ENCODE assay signal across 24 mouse cellular contexts in genomic region chr5:20860565-20860964, GRCm38 (mm10).
"Had no signal": no experiment of that assay in that cellular context is flagged by ENCODE, and none has a peak within 500 bp of the region (broad histone marks: within the 10 kb centered on the region; RNA-seq: fewer than 3 reads in every experiment).

No protein-coding gene starts in this region.

- H3K27ac ChIP-seq: heart, adult 2 months; heart, embryonic 13.5 days; heart, embryonic 15.5 days; hindbrain, embryonic 13.5 days; hindbrain, embryonic 15.5 days; hindbrain, postnatal 0 days; kidney, postnatal 0 days; limb, embryonic 13.5 days; limb, embryonic 15.5 days; liver, embryonic 12.5 days; liver, embryonic 14.5 days had no signal

- H3K4me1 ChIP-seq: heart, embryonic 15.5 days; limb, embryonic 13.5 days; limb, embryonic 15.5 days had no signal

- H3K9ac ChIP-seq: heart, embryonic 13.5 days; heart, embryonic 15.5 days; hindbrain, embryonic 13.5 days; hindbrain, embryonic 15.5 days; limb, embryonic 13.5 days; limb, embryonic 15.5 days; liver, embryonic 12.5 days; liver, embryonic 14.5 days had no signal

- DNase-seq: gastrocnemius, postnatal 10 days; gastrocnemius, postnatal 25 days; heart, adult 11 months; heart, adult 2 months; heart, postnatal 14 days; heart, postnatal 36 days; kidney, adult 18-20 months; kidney, adult 8-10 months; kidney, postnatal 14 days; kidney, postnatal 36 days; layer of hippocampus, adult 9-11 months; layer of hippocampus, postnatal 36 days had no signal

- H3K4me3 ChIP-seq: heart, adult 2 months; heart, embryonic 13.5 days; heart, embryonic 15.5 days; hindbrain, embryonic 13.5 days; hindbrain, embryonic 15.5 days; limb, embryonic 13.5 days; limb, embryonic 15.5 days; liver, embryonic 12.5 days had no signal

- H3K4me2 ChIP-seq: heart, embryonic 11.5 days; heart, embryonic 13.5 days; heart, embryonic 15.5 days; hindbrain, embryonic 13.5 days; hindbrain, embryonic 15.5 days; limb, embryonic 13.5 days; limb, embryonic 15.5 days; liver, embryonic 12.5 days had no signal

- ATAC-seq: hindbrain, postnatal 0 days; intestine, embryonic 16.5 days; liver, embryonic 12.5 days had no signal

- H3K36me3 ChIP-seq: heart, embryonic 15.5 days; hindbrain, embryonic 15.5 days; limb, embryonic 15.5 days had no signal

- H3K9me3 ChIP-seq: heart, embryonic 13.5 days; heart, embryonic 15.5 days; hindbrain, embryonic 13.5 days; hindbrain, embryonic 15.5 days; limb, embryonic 13.5 days; limb, embryonic 15.5 days; liver, embryonic 12.5 days had no signal

- H3K27me3 ChIP-seq: heart, embryonic 13.5 days; heart, embryonic 15.5 days; hindbrain, embryonic 13.5 days; hindbrain, embryonic 15.5 days; limb, embryonic 13.5 days; limb, embryonic 15.5 days; liver, embryonic 12.5 days had no signal
